Mouse (Mus musculus) liver, postnatal 0 days (tissue): Measurements from ENCODE around the gene Fam171b. TPM values are rescaled to one million over a fixed set of nuclear protein-coding genes. Genes with fewer than 3 reads are reported as not detected.
A peak's percentile ranks its signal among the peaks of the same experiment; 100 is the strongest.

ENCODE experiments used
- ATAC-seq: fragments of 200-750 bp; cut with Nextera tagmentation; 2 replicates; pipeline ENCODE4 v1.8.0; 2017; ENCODE audit warnings: mild to moderate bottlenecking, moderate library complexity
- DNase-seq: peaks from one replicate; pipeline ENCODE4 v3.0.0-alpha.2; 2016
- H3K27ac ChIP-seq: fragments of 300-500 bp; sonication (generic); 2 replicates; pipeline ENCODE4 v1.5.1; 2014; ENCODE audit warnings: antibody characterized with exemption, moderate library complexity, mild to moderate bottlenecking, low read depth
- H3K27me3 ChIP-seq: fragments of 300-500 bp; sonication (generic); 2 replicates; pipeline ENCODE4 v1.6.1; 2014; ENCODE audit warnings: low read length, control low read depth, mixed read lengths; ENCODE audit not compliant: insufficient read depth
- H3K36me3 ChIP-seq: fragments of 300-500 bp; sonication (generic); replicated peaks from 2 replicates; pipeline ENCODE4 v1.6.1; 2014; ENCODE audit warnings: mild to moderate bottlenecking, control low read depth, low read length, moderate library complexity, mixed read lengths; ENCODE audit not compliant: insufficient read depth
- H3K4me1 ChIP-seq: fragments of 300-500 bp; sonication (generic); 2 replicates; pipeline ENCODE4 v1.6.1; 2014; ENCODE audit warnings: antibody characterized with exemption, mild to moderate bottlenecking, control low read depth; ENCODE audit not compliant: insufficient read depth
- H3K4me2 ChIP-seq: fragments of 300-500 bp; sonication (generic); 2 replicates; pipeline ENCODE4 v1.6.1; 2014; ENCODE audit warnings: low read depth, mild to moderate bottlenecking, low read length, moderate library complexity, mixed read lengths
- H3K4me3 ChIP-seq: fragments of 300-500 bp; sonication (generic); 2 replicates; pipeline ENCODE4 v1.5.1; 2014; ENCODE audit warnings: low read depth, low read length
- H3K9ac ChIP-seq: fragments of 300-500 bp; sonication (generic); replicated peaks from 2 replicates; pipeline ENCODE4 v1.6.1; 2014; ENCODE audit warnings: mild to moderate bottlenecking, moderate library complexity
- H3K9me3 ChIP-seq: fragments of 300-500 bp; sonication (generic); 2 replicates; pipeline ENCODE4 v1.6.1; 2016; ENCODE audit warnings: mild to moderate bottlenecking, control low read depth, low read length, mixed read lengths
- CTCF ChIP-seq: sonication (generic); IDR thresholded peaks from 2 replicates; pipeline ENCODE4 v1.5.1; 2016; ENCODE audit warnings: antibody characterized with exemption, low read depth
- EP300 ChIP-seq: IDR thresholded peaks from 2 replicates; pipeline ENCODE4 v1.6.1; 2016; ENCODE audit warnings: antibody characterized with exemption, low read depth, mild to moderate bottlenecking
- WGBS: fragments of 180-500 bp; shearing (Covaris S2); extraction: QIAGEN DNeasy Blood & Tissue Kit; methylation state at CpG from one replicate; pipeline ENCODE4 v1.1.7; 2014; ENCODE audit not compliant: insufficient replicate concordance; 5-methylcytosine and 5-hydroxymethylcytosine counted together
- polyA plus RNA-seq: library from polyadenylated mRNA; unstranded; fragments of >200 nt; fragmentation: Nextera tagmentation; extraction: Ambion mirVana; gene quantifications from 2 replicates; pipeline ENCODE4 v1.2.1, GENCODE M21; 2015

The Fam171b gene
- polyA plus RNA-seq, 1 experiment from 2014 or later, result 0.47 TPM

- Histone ChIP-seq H3K36me3 (peaks cover 40% of the 10 kb centered on the region), H3K9me3 (no peaks in the 10 kb centered on the region)
Observed at GRCm38 (mm10) chr2:83791330-83792073, 20.9 kb upstream of the Fam171b start.

GRCm38 (mm10) chr2:83792102-83792501 is 20.3 kb upstream of the Fam171b start:
- Histone ChIP-seq H3K36me3 (peaks cover 44% of the 10 kb centered on the region), H3K4me2 (no peak overlapping the region), H3K9ac (no peak overlapping the region), H3K4me1 (no peaks in the 10 kb centered on the region), H3K4me3 (no peak overlapping the region), H3K27me3 (no peaks in the 10 kb centered on the region), H3K27ac (no peak overlapping the region), H3K9me3 (no peaks in the 10 kb centered on the region)
- DNase-seq (no peak), ATAC-seq (no peak)
- no peak for TF ChIP-seq CTCF
- TF ChIP-seq EP300, result no peak
- WGBS, result 75% methylated on average over 4 of the region's 4 CpGs

More at GRCm38 (mm10) chr2:83791330-83792073, 20.9 kb upstream of the Fam171b start:
- H3K4me2 ChIP-seq, result no peak overlapping the region
- DNase-seq, result no peak
- H3K27ac ChIP-seq, result no peak overlapping the region
- H3K4me1 ChIP-seq, result no peaks in the 10 kb centered on the region
- 87% methylated on average over 20 of the region's 20 CpGs for WGBS
- no peak overlapping the region for H3K9ac ChIP-seq
- ATAC-seq, result no peak
- TF ChIP-seq CTCF (no peak), EP300 (no peak)
- no peaks in the 10 kb centered on the region for H3K27me3 ChIP-seq
- no peak overlapping the region for H3K4me3 ChIP-seq

GRCm38 (mm10) chr2:83795766-83796165 is 16.7 kb upstream of the Fam171b start:
- no peak for ATAC-seq
- Histone ChIP-seq H3K4me3 (no peak overlapping the region), H3K4me1 (no peaks in the 10 kb centered on the region), H3K9me3 (no peaks in the 10 kb centered on the region), H3K27me3 (no peaks in the 10 kb centered on the region), H3K9ac (no peak overlapping the region), H3K4me2 (no peak overlapping the region), H3K27ac (no peak overlapping the region), H3K36me3 (peaks cover 57% of the 10 kb centered on the region)
- no peak for DNase-seq
- TF ChIP-seq EP300, result no peak
- TF ChIP-seq CTCF, result no peak
- 63% methylated on average over 4 of the region's 4 CpGs for WGBS

- WGBS, result 81% methylated on average over 9 of the region's 9 CpGs
- Histone ChIP-seq H3K27me3 (no peaks in the 10 kb centered on the region), H3K9me3 (no peaks in the 10 kb centered on the region), H3K4me2 (no peak overlapping the region), H3K4me1 (no peaks in the 10 kb centered on the region), H3K27ac (no peak overlapping the region), H3K9ac (no peak overlapping the region), H3K36me3 (peaks cover 58% of the 10 kb centered on the region), H3K4me3 (no peak overlapping the region)
- DNase-seq (no peak), ATAC-seq (no peak)
- TF ChIP-seq CTCF (no peak), EP300 (no peak)
Observed at GRCm38 (mm10) chr2:83797902-83798497, 14.4 kb upstream of the Fam171b start.

- Histone ChIP-seq H3K9ac (no peak overlapping the region), H3K36me3 (no peaks in the 10 kb centered on the region), H3K4me1 (no peaks in the 10 kb centered on the region), H3K4me2 (peak overlapping the region; percentile 73), H3K4me3 (peak overlapping the region; percentile 49; the same call in 1 of the 2 replicates), H3K27me3 (peaks cover 39% of the 10 kb centered on the region), H3K9me3 (no peaks in the 10 kb centered on the region), H3K27ac (no peak overlapping the region)
- no peak for ATAC-seq
- DNase-seq, result no peak
- TF ChIP-seq CTCF (no peak), EP300 (no peak)
- 16% methylated on average over 9 of the region's 10 CpGs for WGBS
Observed at GRCm38 (mm10) chr2:83813273-83813892, 947 bp downstream of the Fam171b start.

GRCm38 (mm10) chr2:83814009-83814408 is 1.6 kb downstream of the Fam171b start:
- Histone ChIP-seq H3K4me1 (no peaks in the 10 kb centered on the region), H3K27me3 (peaks cover 39% of the 10 kb centered on the region)
- no peak for DNase-seq

More at GRCm38 (mm10) chr2:83814009-83814408, 1.6 kb downstream of the Fam171b start:
- no peak overlapping the region for H3K27ac ChIP-seq
- no peaks in the 10 kb centered on the region for H3K36me3 ChIP-seq
- no peak for TF ChIP-seq EP300
- no peak for TF ChIP-seq CTCF
- no peak overlapping the region for H3K4me3 ChIP-seq
- no peak overlapping the region for H3K9ac ChIP-seq
- no peak overlapping the region for H3K4me2 ChIP-seq
- ATAC-seq, result no peak
- H3K9me3 ChIP-seq, result no peaks in the 10 kb centered on the region
- 66% methylated on average over 6 of the region's 6 CpGs for WGBS
